Mouse (Mus musculus) CH12.LX (cell line): Measurements from ENCODE around the gene Cpeb1. TPM values are rescaled to one million over a fixed set of nuclear protein-coding genes. Genes with fewer than 3 reads are reported as not detected.

Experiments used
- DNase-seq: peaks from one replicate; pipeline ENCODE4 v3.0.0-alpha.2; 2013; ENCODE audit errors: extremely low read depth
- H3K27ac ChIP-seq: 2 replicates; pipeline ENCODE4 v1.5.1; 2012; ENCODE audit warnings: low read depth, mild to moderate bottlenecking, control low read depth, moderate library complexity; ENCODE audit not compliant: insufficient read depth
- H3K27me3 ChIP-seq: replicated peaks from 2 replicates; pipeline ENCODE3; 2012; ENCODE audit warnings: inconsistent platforms
- H3K36me3 ChIP-seq, 2 experiments: replicated peaks in 1 of 2; 2 replicates each; pipeline versions ENCODE3 to v1.6.1; 2012; ENCODE audit warnings: inconsistent platforms in 1 of 2, low read length in 1 of 2, mild to moderate bottlenecking in 1 of 2, mixed read lengths in 1 of 2, moderate library complexity in 1 of 2; ENCODE audit not compliant: control insufficient read depth in 1 of 2, insufficient read depth in 1 of 2
- H3K4me1 ChIP-seq, 2 experiments: 2 replicates each; pipeline ENCODE4 v1.6.1; 2012; ENCODE audit warnings: inconsistent platforms in 1 of 2, moderate library complexity in 1 of 2; ENCODE audit not compliant: insufficient read depth in 2 of 2, control insufficient read depth in 1 of 2
- H3K4me2 ChIP-seq: 2 replicates; pipeline ENCODE4 v1.6.1; 2012; ENCODE audit warnings: low read depth, mild to moderate bottlenecking, control low read depth; ENCODE audit not compliant: poor library complexity, insufficient read depth, severe bottlenecking
- H3K4me3 ChIP-seq, 3 experiments: fragments of 150-350 bp in 1 of 3; sonication (generic) in 1 of 3; replicated peaks in 1 of 3; 2 replicates each; pipeline versions ENCODE3 to v1.5.1; 2011 to 2012; ENCODE audit warnings: low read depth in 2 of 3, low read length in 2 of 3, mild to moderate bottlenecking in 2 of 3, moderate library complexity in 2 of 3, control low read depth in 1 of 3, improper control_type of control experiment in 1 of 3, inconsistent platforms in 1 of 3, mixed read lengths in 1 of 3; ENCODE audit not compliant: poor library complexity in 1 of 3
- H3K79me2 ChIP-seq: replicated peaks from 2 replicates; pipeline ENCODE4 v1.6.1; 2012; ENCODE audit warnings: mild to moderate bottlenecking, moderate library complexity; ENCODE audit not compliant: control insufficient read depth, poor library complexity, insufficient read depth, severe bottlenecking; ENCODE audit errors: extremely low read depth
- H3K9ac ChIP-seq: 2 replicates; pipeline ENCODE4 v1.6.1; 2012; ENCODE audit warnings: low read depth, mild to moderate bottlenecking, control low read depth, moderate library complexity; ENCODE audit not compliant: insufficient read depth
- H3K9me3 ChIP-seq: replicated peaks from 2 replicates; pipeline ENCODE3; 2012; ENCODE audit warnings: low read length, inconsistent platforms, mixed read lengths
- BHLHE40 ChIP-seq: IDR thresholded peaks from 2 replicates; pipeline ENCODE4 v1.6.1; 2011; ENCODE audit warnings: mild to moderate bottlenecking, low read depth, low read length, improper control_type of control experiment
- CHD1 ChIP-seq: IDR thresholded peaks from 2 replicates; pipeline ENCODE4 v1.6.1; 2012; ENCODE audit warnings: low read depth, low read length, improper control_type of control experiment, inconsistent platforms
- CHD2 ChIP-seq: IDR thresholded peaks from 2 replicates; pipeline ENCODE4 v1.6.1; 2011; ENCODE audit warnings: low read length, improper control_type of control experiment
- CTCF ChIP-seq, 2 experiments: IDR thresholded peaks in 1 of 2; conservative IDR thresholded peaks in 1 of 2; 2 replicates each; pipeline ENCODE4 v1.5.1; 2011 to 2012; ENCODE audit warnings: low read depth in 2 of 2, low read length in 2 of 2, improper control_type of control experiment in 1 of 2, inconsistent platforms in 1 of 2, mild to moderate bottlenecking in 1 of 2, moderate library complexity in 1 of 2
- ELF1 ChIP-seq: IDR thresholded peaks from 2 replicates; pipeline ENCODE4 v1.6.1; 2014; ENCODE audit warnings: low read depth, mild to moderate bottlenecking, inconsistent platforms, low read length, improper control_type of control experiment
- HCFC1 ChIP-seq: IDR thresholded peaks from 2 replicates; pipeline ENCODE4 v1.6.1; 2012; ENCODE audit warnings: low read depth, mild to moderate bottlenecking, inconsistent platforms, low read length, improper control_type of control experiment
- KAT2A ChIP-seq: IDR thresholded peaks from 2 replicates; pipeline ENCODE4 v1.6.1; 2012; ENCODE audit warnings: low read length, improper control_type of control experiment, inconsistent platforms; ENCODE audit not compliant: insufficient replicate concordance
- MAFK ChIP-seq: IDR thresholded peaks from 2 replicates; pipeline ENCODE4 v1.6.1; 2011; ENCODE audit warnings: low read length, improper control_type of control experiment; ENCODE audit not compliant: insufficient replicate concordance
- MAZ ChIP-seq: IDR thresholded peaks from 2 replicates; pipeline ENCODE4 v1.6.1; 2012; ENCODE audit warnings: low read depth, mild to moderate bottlenecking, inconsistent platforms, low read length, improper control_type of control experiment, moderate library complexity
- MXI1 ChIP-seq: IDR thresholded peaks from 2 replicates; pipeline ENCODE4 v1.6.1; 2011; ENCODE audit warnings: mild to moderate bottlenecking, low read depth, low read length, improper control_type of control experiment
- RCOR1 ChIP-seq: conservative IDR thresholded peaks from 2 replicates; pipeline ENCODE4 v1.6.1; 2012; ENCODE audit warnings: low read depth, mild to moderate bottlenecking, inconsistent platforms, low read length, improper control_type of control experiment
- SIN3A ChIP-seq: IDR thresholded peaks from 2 replicates; pipeline ENCODE4 v1.6.1; 2012; ENCODE audit warnings: low read length, improper control_type of control experiment, inconsistent platforms
- SMC3 ChIP-seq: IDR thresholded peaks from 2 replicates; pipeline ENCODE4 v1.6.1; 2011; ENCODE audit warnings: low read depth, low read length, improper control_type of control experiment
- TBP ChIP-seq: conservative IDR thresholded peaks from 2 replicates; pipeline ENCODE4 v1.6.1; 2011; ENCODE audit warnings: low read depth, low read length, improper control_type of control experiment
- TCF12 ChIP-seq: IDR thresholded peaks from 2 replicates; pipeline ENCODE4 v1.6.1; 2014; ENCODE audit warnings: low read depth, mild to moderate bottlenecking, inconsistent platforms, low read length, improper control_type of control experiment
- UBTF ChIP-seq: IDR thresholded peaks from 2 replicates; pipeline ENCODE4 v1.6.1; 2012; ENCODE audit warnings: low read depth, mild to moderate bottlenecking, inconsistent platforms, low read length, improper control_type of control experiment, moderate library complexity
- USF1 ChIP-seq: IDR thresholded peaks from 2 replicates; pipeline ENCODE4 v1.6.1; 2014; ENCODE audit warnings: low read depth, mild to moderate bottlenecking, inconsistent platforms, low read length, improper control_type of control experiment
- ZC3H11A ChIP-seq: IDR thresholded peaks from 2 replicates; pipeline ENCODE4 v1.6.1; 2012; ENCODE audit warnings: low read depth, mild to moderate bottlenecking, inconsistent platforms, low read length, improper control_type of control experiment
- ZNF384 ChIP-seq: IDR thresholded peaks from 2 replicates; pipeline ENCODE4 v1.6.1; 2012; ENCODE audit warnings: low read depth, low read length, improper control_type of control experiment, inconsistent platforms
- dilution Hi-C: fragments of 300-500 bp; cut with MboI; formaldehyde crosslinking; loops from 2 replicates; pipeline ENCODE4 v1.14.3; 2020; ENCODE audit warnings: low sequenced_read_pairs; ENCODE audit not compliant: extremely low pct_unique_long_range_greater_than_20kb, extremely low pct_ligation_motif_present
- in situ Hi-C: fragments of 300-500 bp; cut with MboI; formaldehyde crosslinking; loops from 3 replicates; pipeline ENCODE4 v1.14.3; 2019; ENCODE audit warnings: low sequenced_read_pairs, low pct_ligation_motif_present, low pct_unique_long_range_greater_than_20kb, mixed read lengths
- polyA plus RNA-seq: library from polyadenylated mRNA; unstranded; fragments of >175 nt; gene quantifications from 2 replicates; pipeline ENCODE4 v1.2.1, GENCODE M21; 2012; ENCODE audit warnings: low read depth; ENCODE audit not compliant: insufficient read length
- total RNA-seq, 2 experiments: library from RNA; depleted of rRNA; stranded (reverse); fragments of 300-350 nt in 1 of 2; fragments of >200 nt in 1 of 2; gene quantifications; 2 replicates each; pipeline ENCODE4 v1.2.3; 2012 to 2014

Cpeb1 gene
- total and polyA plus RNA-seq, 3 experiments, result 0.26 TPM; not detected in 2

DNA sequence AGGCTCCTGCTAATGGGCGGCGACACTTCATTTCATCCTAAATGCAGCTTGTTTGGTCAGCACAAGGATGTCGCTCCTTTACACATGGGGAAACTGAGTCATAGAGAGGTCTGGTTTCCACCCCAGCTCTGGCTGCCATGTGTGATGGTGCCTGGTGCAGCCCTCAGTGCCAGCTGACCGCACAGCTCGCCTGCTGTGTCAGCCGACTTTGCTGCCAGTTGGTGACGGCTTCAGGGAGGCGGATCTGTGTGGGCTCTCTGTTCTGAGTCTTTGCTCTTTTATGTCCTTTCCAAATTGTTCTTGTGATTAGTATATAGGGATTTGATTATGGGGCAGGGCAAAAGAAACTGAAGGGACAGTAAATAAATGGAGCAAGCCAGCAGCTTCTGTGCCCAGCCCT, 147.5 kb downstream of the Cpeb1 start:
- DNase-seq, result no peak
- no peak for TF ChIP-seq USF1
- TF ChIP-seq KAT2A, result no peak
- no peak for TF ChIP-seq ZC3H11A
- no peak for TF ChIP-seq ZNF384
- TF ChIP-seq ELF1, result no peak
- no peak for TF ChIP-seq SIN3A
- TF ChIP-seq CHD1, result no peak
- Histone ChIP-seq H3K9ac (no peak overlapping the region), H3K4me3 (no peak overlapping the region), H3K36me3 (peaks cover 25 to 78% of the 10 kb centered on the region in 2 experiments), H3K27me3 (no peaks in the 10 kb centered on the region), H3K9me3 (no peaks in the 10 kb centered on the region), H3K4me1 (peaks cover 4 to 34% of the 10 kb centered on the region in 2 experiments; a peak in 3 of 4 replicates), H3K79me2 (no peaks in the 10 kb centered on the region), H3K4me2 (no peak overlapping the region), H3K27ac (no peak overlapping the region)
- dilution Hi-C loops, result no loop called here
- in situ Hi-C loops, result loop anchor here (25.0 kb wide), 1 partner anchor 420 kb away; no protein-coding TSS in a partner anchor

DNA sequence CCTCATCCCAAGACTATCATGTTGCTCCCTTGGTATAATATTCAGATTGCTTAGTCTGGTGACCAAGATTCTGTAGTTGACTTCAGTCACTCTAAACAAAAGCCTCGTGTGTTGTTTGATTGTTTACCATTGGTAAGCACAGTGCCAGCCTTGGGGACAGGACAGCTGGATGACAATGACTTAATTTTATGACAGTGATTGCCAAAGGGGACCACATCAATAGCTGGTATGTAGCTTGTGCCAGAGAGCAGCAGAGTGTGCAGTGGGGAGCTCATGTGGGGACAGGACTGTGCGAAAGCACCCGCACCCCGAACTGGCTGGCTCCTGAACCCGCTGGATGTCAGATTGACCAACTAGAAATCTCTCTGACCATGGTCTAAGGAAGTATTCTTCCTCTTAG, 150.6 kb downstream of the Cpeb1 start:
- H3K27me3 ChIP-seq, result no peaks in the 10 kb centered on the region
- no peak for DNase-seq
- no peaks in the 10 kb centered on the region for H3K9me3 ChIP-seq
- dilution Hi-C loops, result no loop called here
- H3K27ac ChIP-seq, result no peak overlapping the region
- TF ChIP-seq MXI1 (no peak), CTCF (conservative IDR thresholded peaks at IDR 0.05 in 1 of 2, IDR thresholded peaks at IDR 0.05 in 1 of 2; ENCODE audit: low read depth in 2 of 2, low read length in 2 of 2) (no peak), USF1 (no peak), SMC3 (no peak), HCFC1 (no peak), TBP (no peak), ZNF384 (no peak)
- H3K4me3 ChIP-seq, result no peak overlapping the region
- H3K4me2 ChIP-seq, result no peak overlapping the region
- H3K79me2 ChIP-seq, result no peaks in the 10 kb centered on the region
- H3K9ac ChIP-seq, result no peak overlapping the region
- H3K4me1 ChIP-seq, result peaks cover 0 to 22% of the 10 kb centered on the region in 2 experiments; a peak in 2 of 4 replicates
- peaks cover 22 to 78% of the 10 kb centered on the region in 2 experiments for H3K36me3 ChIP-seq
- in situ Hi-C loops, result loop anchor here (25.0 kb wide), 1 partner anchor 417 kb away; no protein-coding TSS in a partner anchor

- Histone ChIP-seq H3K36me3 (peaks cover 19 to 72% of the 10 kb centered on the region in 2 experiments), H3K79me2 (no peaks in the 10 kb centered on the region), H3K4me2 (no peak overlapping the region), H3K4me1 (peaks cover 0 to 21% of the 10 kb centered on the region in 2 experiments; a peak in 2 of 4 replicates), H3K9ac (no peak overlapping the region), H3K27me3 (no peaks in the 10 kb centered on the region), H3K27ac (no peak overlapping the region), H3K9me3 (no peaks in the 10 kb centered on the region), H3K4me3 (no peak overlapping the region)
- in situ Hi-C loops, result loop anchor here (25.0 kb wide), 1 partner anchor 417 kb away; no protein-coding TSS in a partner anchor
- DNase-seq, result no peak
- dilution Hi-C loops, result no loop called here
- TF ChIP-seq RCOR1, result no peak
- no peak for TF ChIP-seq TCF12
- no peak for TF ChIP-seq BHLHE40
- TF ChIP-seq MAFK, result no peak
- no peak for TF ChIP-seq MAZ
- TF ChIP-seq CHD2, result no peak
- no peak for TF ChIP-seq UBTF
- TF ChIP-seq KAT2A, result no peak
These were observed 151.2 kb downstream of the Cpeb1 start for GRCm38 (mm10) chr7:81304100-81304499.
